Mouse (Mus musculus): ENCODE data around the gene Lmod1.

DNA sequence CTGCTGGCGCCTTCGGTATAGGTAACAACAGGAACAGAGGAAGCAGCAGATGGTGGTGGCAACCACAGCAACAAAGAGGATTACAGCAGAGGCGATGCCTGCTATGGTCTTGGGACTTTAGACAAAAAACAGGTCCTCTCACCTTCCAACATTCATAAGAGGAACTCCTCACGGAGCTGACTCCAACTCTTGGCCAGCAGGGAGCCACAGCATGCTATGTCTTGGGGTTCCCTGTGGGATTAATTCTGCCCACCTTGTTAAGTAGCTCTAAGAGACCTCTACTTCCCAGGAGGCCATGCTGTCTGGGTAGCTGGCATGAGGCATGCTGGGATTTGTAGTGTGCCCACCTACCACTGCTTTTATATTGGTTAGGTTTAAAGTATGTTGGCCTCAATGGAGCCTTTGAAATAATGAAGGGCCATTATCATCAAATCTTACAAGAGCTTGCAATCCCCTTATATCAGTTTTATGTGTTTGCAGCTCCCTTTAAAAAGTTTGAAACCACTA is 48.6 kb downstream of the Lmod1 start:
- TF ChIP-seq CTCF (conservative IDR thresholded peaks at IDR 0.05 in 1 of 2, IDR thresholded peaks at IDR 0.05 in 1 of 2; ENCODE audit: low read depth in 2 of 2, low read length in 2 of 2), result no peak
- no peak for TF ChIP-seq POLR2A (IDR thresholded peaks at IDR 0.05; ENCODE audit: low read depth, low read length)
- TF ChIP-seq ZNF384 (IDR thresholded peaks at IDR 0.05; ENCODE audit: low read depth, low read length), result no peak
- no peak for TF ChIP-seq USF1 (IDR thresholded peaks at IDR 0.05; ENCODE audit: low read depth, low read length)
- no peak for TF ChIP-seq EP300 (IDR thresholded peaks at IDR 0.05; ENCODE audit: low read length)
- no peak for TF ChIP-seq ZMIZ1 (IDR thresholded peaks at IDR 0.05; ENCODE audit: low read depth, low read length)
- no peak for TF ChIP-seq USF2 (conservative IDR thresholded peaks at IDR 0.05; ENCODE audit: low read depth, low read length)
- TF ChIP-seq MAX (IDR thresholded peaks at IDR 0.05; ENCODE audit: low read length), result no peak
- TF ChIP-seq TCF12 (IDR thresholded peaks at IDR 0.05; ENCODE audit: low read depth, low read length), result no peak
- no peak for TF ChIP-seq BHLHE40 (IDR thresholded peaks at IDR 0.05; ENCODE audit: low read depth, low read length)
- TF ChIP-seq JUND (conservative IDR thresholded peaks at IDR 0.05; ENCODE audit: low read depth, low read length), result no peak

All from CH12.LX (cell line).